Mouse (Mus musculus): ENCODE data around the gene Cyba. TPM values are rescaled to one million over a fixed set of nuclear protein-coding genes. Genes with fewer than 3 reads are reported as not detected.

Gene Cyba
- total and polyA plus RNA-seq, 3 experiments, result 450 to 1,119 (median 848) TPM

GRCm38 (mm10) chr8:122441326-122441725 is 8.6 kb upstream of the Cyba start:
- no peak overlapping the region for H3K9ac ChIP-seq (ENCODE audit: insufficient read depth, low read depth)
- no peak for TF ChIP-seq HCFC1 (IDR thresholded peaks at IDR 0.05; ENCODE audit: low read depth, low read length)
- TF ChIP-seq POLR2A (IDR thresholded peaks at IDR 0.05; ENCODE audit: low read depth, low read length), result no peak
- no peak for TF ChIP-seq NRF1 (IDR thresholded peaks at IDR 0.05; ENCODE audit: low read depth, low read length)
- no peak for TF ChIP-seq POLR2AphosphoS2 (IDR thresholded peaks at IDR 0.05; ENCODE audit: low read depth, low read length)
- TF ChIP-seq IRF4 (IDR thresholded peaks at IDR 0.05; ENCODE audit: low read depth, low read length), result no peak
- no peak for TF ChIP-seq SMC3 (IDR thresholded peaks at IDR 0.05; ENCODE audit: low read depth, low read length)
- no peak for TF ChIP-seq CTCF (conservative IDR thresholded peaks at IDR 0.05 in 1 of 2, IDR thresholded peaks at IDR 0.05 in 1 of 2; ENCODE audit: low read depth in 2 of 2, low read length in 2 of 2)
- TF ChIP-seq MXI1 (IDR thresholded peaks at IDR 0.05; ENCODE audit: low read depth, low read length), result no peak
- no peak for TF ChIP-seq GABPA (IDR thresholded peaks at IDR 0.05; ENCODE audit: insufficient replicate concordance, low read depth, low read length)
- TF ChIP-seq JUND (conservative IDR thresholded peaks at IDR 0.05; ENCODE audit: low read depth, low read length), result no peak
- TF ChIP-seq TCF12 (IDR thresholded peaks at IDR 0.05; ENCODE audit: low read depth, low read length), result no peak
- TF ChIP-seq ETS1 (conservative IDR thresholded peaks at IDR 0.05; ENCODE audit: low read depth, low read length), result no peak
- no peak for TF ChIP-seq CHD1 (IDR thresholded peaks at IDR 0.05; ENCODE audit: low read depth, low read length)
- no peaks in the 10 kb centered on the region for H3K79me2 ChIP-seq (replicated peaks; ENCODE audit: control insufficient read depth, extremely low read depth, insufficient read depth, poor library complexity, severe bottlenecking)
- H3K27ac ChIP-seq (ENCODE audit: insufficient read depth, low read depth), result no peak overlapping the region
- DNase-seq (ENCODE audit: extremely low read depth), result no peak
- H3K36me3 ChIP-seq (replicated peaks in 1 of 2; ENCODE audit: control insufficient read depth in 1 of 2, insufficient read depth in 1 of 2, low read length in 1 of 2), result peaks cover 35 to 51% of the 10 kb centered on the region in 2 experiments
- peaks cover 4 to 57% of the 10 kb centered on the region in 2 experiments; a peak in 3 of 4 replicates for H3K4me1 ChIP-seq (ENCODE audit: control insufficient read depth in 1 of 2, insufficient read depth in 2 of 2)
- H3K4me2 ChIP-seq (ENCODE audit: insufficient read depth, low read depth, poor library complexity, severe bottlenecking), result no peak overlapping the region
- dilution Hi-C loops (cut with MboI; ENCODE audit: extremely low pct_ligation_motif_present, extremely low pct_unique_long_range_greater_than_20kb, low sequenced_read_pairs), result no loop called here
- H3K27me3 ChIP-seq (replicated peaks), result no peaks in the 10 kb centered on the region
- H3K4me3 ChIP-seq (replicated peaks in 1 of 3; ENCODE audit: low read depth in 2 of 3, low read length in 2 of 3, poor library complexity in 1 of 3), result no peak overlapping the region
- peaks cover 5% of the 10 kb centered on the region for H3K9me3 ChIP-seq (replicated peaks; ENCODE audit: low read length)
- in situ Hi-C loops (cut with MboI; ENCODE audit: low pct_ligation_motif_present, low pct_unique_long_range_greater_than_20kb, low sequenced_read_pairs), result loop anchor here (25.0 kb wide), 1 partner anchor 854 kb away; the partner anchor contains the start of genes Fbxo31 and Map1lc3b

DNA sequence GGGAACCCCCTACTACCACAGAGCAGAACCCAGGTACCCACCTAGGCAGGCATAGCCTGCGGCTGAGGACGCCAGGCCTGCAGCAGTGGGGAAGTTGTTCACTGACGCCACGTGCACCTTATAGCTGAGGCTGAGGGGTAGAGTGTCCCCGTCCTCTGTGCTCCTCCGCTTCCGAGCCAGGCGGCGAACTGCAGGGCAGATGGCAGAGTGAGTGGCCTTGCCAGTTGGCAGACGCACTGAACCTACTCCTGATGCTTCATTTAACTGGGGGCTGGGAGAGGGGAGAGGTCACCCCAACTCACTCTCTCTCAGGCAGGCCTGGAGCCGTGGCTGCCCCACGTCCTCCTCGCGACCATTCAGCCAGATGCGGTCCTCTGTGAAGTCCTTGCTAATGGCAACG is 6.6 kb upstream of the Cyba start:
- no peak for DNase-seq (ENCODE audit: extremely low read depth)
- Histone ChIP-seq H3K27me3 (replicated peaks) (no peaks in the 10 kb centered on the region), H3K9ac (ENCODE audit: insufficient read depth, low read depth) (no peak overlapping the region), H3K4me1 (ENCODE audit: control insufficient read depth in 1 of 2, insufficient read depth in 2 of 2) (peaks cover 8 to 54% of the 10 kb centered on the region in 2 experiments), H3K27ac (ENCODE audit: insufficient read depth, low read depth) (no peak overlapping the region), H3K36me3 (replicated peaks in 1 of 2; ENCODE audit: control insufficient read depth in 1 of 2, insufficient read depth in 1 of 2, low read length in 1 of 2) (peaks cover 41 to 65% of the 10 kb centered on the region in 2 experiments), H3K9me3 (replicated peaks; ENCODE audit: low read length) (peaks cover 11% of the 10 kb centered on the region), H3K79me2 (replicated peaks; ENCODE audit: control insufficient read depth, extremely low read depth, insufficient read depth, poor library complexity, severe bottlenecking) (no peaks in the 10 kb centered on the region), H3K4me3 (replicated peaks in 1 of 3; ENCODE audit: low read depth in 2 of 3, low read length in 2 of 3, poor library complexity in 1 of 3) (no peak overlapping the region), H3K4me2 (ENCODE audit: insufficient read depth, low read depth, poor library complexity, severe bottlenecking) (no peak overlapping the region)
- no peak for TF ChIP-seq BHLHE40 (IDR thresholded peaks at IDR 0.05; ENCODE audit: low read depth, low read length)
- TF ChIP-seq NRF1 (IDR thresholded peaks at IDR 0.05; ENCODE audit: low read depth, low read length), result no peak
- TF ChIP-seq CTCF (conservative IDR thresholded peaks at IDR 0.05 in 1 of 2, IDR thresholded peaks at IDR 0.05 in 1 of 2; ENCODE audit: low read depth in 2 of 2, low read length in 2 of 2), result no peak
- dilution Hi-C loops (cut with MboI; ENCODE audit: extremely low pct_ligation_motif_present, extremely low pct_unique_long_range_greater_than_20kb, low sequenced_read_pairs) (no loop called here), in situ Hi-C loops (cut with MboI; ENCODE audit: low pct_ligation_motif_present, low pct_unique_long_range_greater_than_20kb, low sequenced_read_pairs) (loop anchor here (25.0 kb wide), 1 partner anchor 852 kb away; the partner anchor contains the start of genes Fbxo31 and Map1lc3b)

Data from CH12.LX (cell line).